Mouse (Mus musculus) myocyte (in vitro differentiated cells): ENCODE data around the gene Cwc15. TPM values are rescaled to one million over a fixed set of nuclear protein-coding genes. Genes with fewer than 3 reads are reported as not detected.

Source experiments
- H3K27me3 ChIP-seq: one replicate; pipeline ENCODE4 v1.6.1; 2011; ENCODE audit not compliant: control insufficient read depth, insufficient read depth, insufficient read length
- H3K36me3 ChIP-seq: one replicate; pipeline ENCODE4 v1.6.1; 2011; ENCODE audit not compliant: control insufficient read depth, insufficient read depth
- H3K4me2 ChIP-seq: one replicate; pipeline ENCODE4 v1.6.1; 2011; ENCODE audit warnings: low read depth, control low read depth
- H3K4me3 ChIP-seq: one replicate; pipeline ENCODE4 v1.5.1; 2011; ENCODE audit warnings: mild to moderate bottlenecking, control low read depth, moderate library complexity
- H3K79me2 ChIP-seq: one replicate; pipeline ENCODE4 v1.6.1; 2011; ENCODE audit not compliant: control insufficient read depth, insufficient read depth
- H3ac ChIP-seq: one replicate; pipeline ENCODE4 v1.6.1; 2011; ENCODE audit not compliant: control insufficient read depth, insufficient read length
- CEBPB ChIP-seq: IDR thresholded peaks from 2 replicates; pipeline ENCODE4 v1.6.1; 2011; ENCODE audit warnings: mild to moderate bottlenecking, moderate library complexity; ENCODE audit not compliant: poor library complexity, insufficient read depth, severe bottlenecking
- E2F4 ChIP-seq: IDR thresholded peaks from one replicate; pipeline ENCODE4 v1.6.1; 2011; ENCODE audit warnings: mild to moderate bottlenecking, control low read depth, moderate library complexity; ENCODE audit not compliant: insufficient read depth
- MAX ChIP-seq: IDR thresholded peaks from one replicate; pipeline ENCODE4 v1.6.1; 2011; ENCODE audit warnings: low read depth, mild to moderate bottlenecking, control low read depth
- MYOD1 ChIP-seq, 3 experiments: IDR thresholded peaks; one replicate each; pipeline ENCODE4 v1.6.1; 2011; ENCODE audit warnings: control low read depth in 2 of 3, low read depth in 2 of 3, mild to moderate bottlenecking in 2 of 3, moderate library complexity in 1 of 3; ENCODE audit not compliant: insufficient read length in 2 of 3, control insufficient read depth in 1 of 3
- MYOG ChIP-seq, 3 experiments: IDR thresholded peaks; one replicate each; pipeline ENCODE4 v1.6.1; 2011; ENCODE audit warnings: control low read depth in 2 of 3, low read depth in 2 of 3, mild to moderate bottlenecking in 2 of 3; ENCODE audit not compliant: insufficient read length in 2 of 3, control insufficient read depth in 1 of 3, insufficient read depth in 1 of 3
- POLR2A ChIP-seq: IDR thresholded peaks from one replicate; pipeline ENCODE4 v1.6.1; 2011; ENCODE audit warnings: low read depth, mild to moderate bottlenecking, control low read depth, moderate library complexity; ENCODE audit not compliant: insufficient read length
- POLR2AphosphoS2 ChIP-seq: IDR thresholded peaks from one replicate; pipeline ENCODE4 v1.6.1; 2011; ENCODE audit warnings: low read depth, control low read depth; ENCODE audit not compliant: insufficient read length
- REST ChIP-seq: IDR thresholded peaks from one replicate; pipeline ENCODE4 v1.6.1; 2011; ENCODE audit warnings: mild to moderate bottlenecking, control low read depth, moderate library complexity; ENCODE audit not compliant: insufficient read depth, insufficient read length
- SRF ChIP-seq: IDR thresholded peaks from one replicate; pipeline ENCODE4 v1.6.1; 2011; ENCODE audit warnings: low read depth; ENCODE audit not compliant: control insufficient read depth, insufficient read length
- TCF12 ChIP-seq: IDR thresholded peaks from one replicate; pipeline ENCODE4 v1.6.1; 2011; ENCODE audit warnings: mild to moderate bottlenecking, control low read depth; ENCODE audit not compliant: poor library complexity, insufficient read depth, severe bottlenecking
- TCF3 ChIP-seq: IDR thresholded peaks from one replicate; pipeline ENCODE4 v1.6.1; 2011; ENCODE audit warnings: low read depth, control low read depth; ENCODE audit not compliant: insufficient read length
- USF1 ChIP-seq: IDR thresholded peaks from one replicate; pipeline ENCODE4 v1.6.1; 2011; ENCODE audit warnings: low read depth, mild to moderate bottlenecking, control low read depth, moderate library complexity
- polyA plus RNA-seq: library from polyadenylated mRNA; unstranded; fragments of >200 nt; fragmentation: generic; extraction: Trizol; gene quantifications from one replicate; pipeline ENCODE4 v1.2.1, GENCODE M21; 2012; ENCODE audit warnings: missing spikeins

The Cwc15 gene
- polyA plus RNA-seq, 1 experiment: 107 TPM

DNA sequence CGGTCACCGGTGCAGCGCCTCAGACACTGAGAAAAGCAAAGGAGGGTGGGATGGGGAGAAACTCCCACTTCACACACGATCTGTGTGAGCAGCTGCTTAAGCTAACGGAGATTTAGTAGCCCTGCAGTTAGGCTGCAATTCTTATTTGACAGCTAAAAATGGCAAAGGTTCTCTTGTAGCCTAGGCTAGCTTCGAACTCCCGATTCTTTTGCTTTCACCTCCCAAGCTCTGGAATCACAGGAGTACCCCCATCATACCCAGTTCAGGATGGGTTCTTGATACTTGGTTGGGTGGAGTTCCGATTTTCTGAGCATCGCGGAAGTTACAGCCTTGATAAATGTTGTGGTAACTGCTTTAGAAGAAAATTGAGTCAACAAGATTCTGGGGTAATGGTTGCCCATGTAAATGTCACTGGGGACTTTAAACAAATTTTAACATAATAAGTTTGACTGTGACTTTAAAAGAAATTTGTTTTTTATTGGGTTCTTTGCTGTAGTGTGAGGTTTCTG, 553 bp downstream of the Cwc15 start:
- Histone ChIP-seq H3K4me3 (peak overlapping the region; percentile 81), H3K27me3 (no peaks in the 10 kb centered on the region), H3K79me2 (peaks cover 16% of the 10 kb centered on the region), H3ac (peak overlapping the region; percentile 84), H3K4me2 (peak overlapping the region; percentile 84), H3K36me3 (peaks cover 37% of the 10 kb centered on the region)
- TF ChIP-seq REST (no peak), E2F4 (no peak), SRF (no peak), TCF3 (no peak), MYOG (IDR thresholded peaks at IDR 0.05; ENCODE audit: control insufficient read depth in 1 of 3, insufficient read depth in 1 of 3, insufficient read length in 2 of 3, low read depth in 2 of 3) (no peak), MYOD1 (IDR thresholded peaks at IDR 0.05; ENCODE audit: control insufficient read depth in 1 of 3, insufficient read length in 2 of 3, low read depth in 2 of 3) (no peak), MAX (no peak), CEBPB (no peak), TCF12 (no peak), POLR2A (no peak), POLR2AphosphoS2 (no peak), USF1 (no peak)

DNA sequence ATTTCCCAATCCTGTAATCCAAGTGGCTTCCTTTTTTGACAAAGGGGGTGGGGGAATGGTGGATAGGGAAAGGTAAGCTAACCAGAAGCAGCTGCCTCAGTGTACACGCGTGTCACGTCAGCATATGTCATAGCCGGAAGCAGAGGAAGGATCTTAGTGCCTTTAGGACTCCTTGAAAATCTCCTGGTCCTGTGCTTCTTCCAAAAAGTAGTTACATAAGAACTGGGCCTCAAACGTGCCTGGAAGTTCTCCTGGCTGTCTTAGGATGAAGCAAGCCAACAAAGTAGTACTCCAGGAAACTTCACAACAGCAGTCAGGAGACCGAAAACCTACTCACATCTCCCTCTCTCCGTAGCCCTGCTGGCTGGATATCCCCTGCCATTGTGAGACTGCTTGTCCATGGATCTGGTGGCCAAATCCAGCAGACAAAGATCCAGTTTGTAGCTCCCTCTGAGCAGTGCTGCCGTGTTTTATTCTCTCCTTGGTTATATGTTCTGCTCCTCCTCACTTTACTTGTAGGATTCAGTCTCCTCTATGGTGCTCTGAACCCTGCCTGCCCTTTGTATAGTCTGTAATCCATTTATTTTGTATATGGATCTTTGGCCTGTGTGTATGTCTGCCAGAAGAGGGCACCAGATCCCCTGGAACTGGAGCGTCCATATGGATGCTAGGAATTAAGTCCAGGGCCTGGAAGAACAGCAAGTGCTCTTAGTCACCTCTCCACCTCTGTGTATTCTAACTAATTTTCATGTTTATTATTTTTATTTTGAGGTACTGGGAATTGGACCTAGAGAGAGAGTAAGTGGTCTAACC, 12.4 kb downstream of the Cwc15 start:
- TF ChIP-seq REST: no peak
- TF ChIP-seq MAX: no peak
- TF ChIP-seq POLR2AphosphoS2: no peak

DNA sequence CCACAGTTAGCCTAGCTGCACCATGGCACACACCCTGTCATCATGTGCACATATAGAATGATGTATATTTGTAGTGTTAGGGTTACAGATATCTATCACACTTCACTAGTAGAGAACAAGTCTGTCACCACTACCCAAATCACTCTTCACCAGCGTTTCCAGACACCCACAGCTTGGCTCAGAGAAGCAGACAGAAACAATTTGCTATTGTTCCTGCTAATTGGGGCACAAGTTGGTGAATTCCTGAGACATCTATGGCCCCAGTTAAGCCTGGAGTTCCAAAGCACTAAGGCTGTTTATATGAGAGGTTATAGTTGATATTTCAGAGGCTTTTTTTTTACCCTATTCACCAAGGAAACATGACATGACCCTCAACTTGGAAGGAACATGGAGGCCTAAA, 16.9 kb downstream of the Cwc15 start:
- Histone ChIP-seq H3ac (no peak overlapping the region), H3K4me3 (no peak overlapping the region), H3K4me2 (no peak overlapping the region), H3K36me3 (peaks cover 6% of the 10 kb centered on the region), H3K79me2 (no peaks in the 10 kb centered on the region), H3K27me3 (no peaks in the 10 kb centered on the region)
- no peak for TF ChIP-seq MYOD1 (IDR thresholded peaks at IDR 0.05; ENCODE audit: control insufficient read depth in 1 of 3, insufficient read length in 2 of 3, low read depth in 2 of 3)
- no peak for TF ChIP-seq TCF3
- TF ChIP-seq POLR2A: no peak
- TF ChIP-seq REST: no peak
- TF ChIP-seq SRF: no peak
- TF ChIP-seq E2F4: no peak
- no peak for TF ChIP-seq MYOG (IDR thresholded peaks at IDR 0.05; ENCODE audit: control insufficient read depth in 1 of 3, insufficient read depth in 1 of 3, insufficient read length in 2 of 3, low read depth in 2 of 3)
- TF ChIP-seq POLR2AphosphoS2: no peak
- no peak for TF ChIP-seq USF1
- TF ChIP-seq CEBPB: no peak
- TF ChIP-seq MAX: no peak
- no peak for TF ChIP-seq TCF12

More for the DNA sequence above, 12.4 kb downstream of the Cwc15 start:
- no peak overlapping the region for H3K4me3 ChIP-seq
- no peaks in the 10 kb centered on the region for H3K27me3 ChIP-seq
- H3K36me3 ChIP-seq: peaks cover 19% of the 10 kb centered on the region
- no peaks in the 10 kb centered on the region for H3K79me2 ChIP-seq
- no peak overlapping the region for H3K4me2 ChIP-seq
- H3ac ChIP-seq: no peak overlapping the region

DNA sequence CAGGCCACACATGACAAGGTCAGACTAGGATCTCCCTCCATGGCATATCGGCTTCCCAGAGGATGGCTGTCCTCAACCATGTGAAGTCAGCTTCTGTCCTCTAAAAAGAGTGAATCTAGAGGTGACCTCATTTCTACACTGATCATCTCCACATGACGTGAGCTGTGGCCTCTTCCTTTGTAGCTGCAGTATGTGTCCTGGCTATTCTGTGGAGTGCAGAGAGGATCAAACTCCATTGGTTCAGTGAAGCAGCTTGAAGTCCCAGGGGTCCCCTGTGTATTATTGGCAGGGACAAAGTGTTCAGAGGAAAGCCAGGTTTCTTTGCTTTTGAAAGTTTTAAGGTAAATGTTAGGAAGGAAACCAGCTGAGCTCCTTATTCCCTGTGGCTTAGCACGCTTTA, 17.7 kb downstream of the Cwc15 start:
- Histone ChIP-seq H3ac (no peak overlapping the region), H3K27me3 (no peaks in the 10 kb centered on the region), H3K36me3 (no peaks in the 10 kb centered on the region), H3K79me2 (no peaks in the 10 kb centered on the region), H3K4me3 (no peak overlapping the region), H3K4me2 (no peak overlapping the region)
- TF ChIP-seq CEBPB: no peak
- TF ChIP-seq USF1: no peak
- TF ChIP-seq POLR2AphosphoS2: no peak
- TF ChIP-seq TCF12: no peak
- no peak for TF ChIP-seq E2F4
- no peak for TF ChIP-seq MAX
- no peak for TF ChIP-seq MYOD1 (IDR thresholded peaks at IDR 0.05; ENCODE audit: control insufficient read depth in 1 of 3, insufficient read length in 2 of 3, low read depth in 2 of 3)
- TF ChIP-seq TCF3: no peak
- no peak for TF ChIP-seq MYOG (IDR thresholded peaks at IDR 0.05; ENCODE audit: control insufficient read depth in 1 of 3, insufficient read depth in 1 of 3, insufficient read length in 2 of 3, low read depth in 2 of 3)
